Mouse (Mus musculus): ENCODE measurements around the gene Cdh4. TPM values are rescaled to one million over a fixed set of nuclear protein-coding genes. Genes with fewer than 3 reads are reported as not detected.

The Cdh4 gene
- polyA plus RNA-seq, 1 experiment from 2014 or later: 50.0 TPM

DNA sequence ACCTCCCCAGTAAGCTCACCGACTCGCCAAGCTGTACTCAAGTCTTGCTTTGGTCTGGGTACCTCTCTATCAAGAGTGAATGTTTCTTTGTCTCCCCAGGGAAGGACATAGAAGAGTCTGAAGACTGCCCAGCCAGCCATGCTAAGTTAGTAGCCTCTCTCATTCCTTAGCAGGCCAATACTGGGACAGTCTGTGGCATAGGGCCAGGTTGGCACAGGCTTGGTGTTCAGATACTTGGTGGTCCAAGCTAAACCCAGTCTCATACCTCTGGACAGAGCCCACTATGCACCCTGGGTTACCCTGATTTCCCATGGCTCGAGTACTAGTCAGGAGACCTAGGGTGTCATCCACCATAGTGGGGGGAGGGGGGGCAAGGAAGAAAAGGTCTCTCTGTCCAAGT lies 1.1 kb upstream of the Cdh4 start:
- Histone ChIP-seq H3K4me2 (no peak overlapping the region), H3K27me3 (peaks cover 10% of the 10 kb centered on the region; the same call in 1 of the 2 replicates), H3K9ac (no peak overlapping the region), H3K4me3 (no peak overlapping the region), H3K4me1 (replicated peaks) (peaks cover 41% of the 10 kb centered on the region), H3K9me3 (no peaks in the 10 kb centered on the region), H3K36me3 (no peaks in the 10 kb centered on the region), H3K27ac (replicated peaks) (no peak overlapping the region)
- WGBS: 60% methylated on average over 3 of the region's 3 CpGs
- ATAC-seq (ENCODE audit: low FRiP score, low read depth): no peak; the same call in 1 of the 2 replicates

DNA sequence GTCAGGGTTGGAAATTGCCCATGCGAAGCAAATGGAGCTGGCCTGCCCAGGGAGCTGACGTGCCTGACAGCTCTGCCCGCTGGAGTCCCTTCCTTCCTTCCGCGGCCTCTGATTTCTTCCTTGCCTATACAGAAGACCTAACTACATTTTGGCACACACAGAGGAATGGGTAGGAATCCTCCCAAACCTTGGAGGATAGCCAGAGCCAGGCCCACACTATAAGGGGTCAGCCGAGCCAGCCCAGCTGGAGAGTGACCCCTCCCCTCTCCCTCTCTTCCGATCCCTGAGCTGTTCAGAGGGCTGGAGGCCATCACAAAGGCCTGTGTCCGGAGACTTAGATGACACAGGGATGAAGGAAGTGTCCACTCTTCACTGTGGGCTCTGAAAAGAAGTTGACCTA lies 514 bp upstream of the Cdh4 start:
- Histone ChIP-seq H3K4me1 (replicated peaks) (peaks cover 41% of the 10 kb centered on the region), H3K9ac (no peak overlapping the region), H3K9me3 (no peaks in the 10 kb centered on the region), H3K36me3 (no peaks in the 10 kb centered on the region), H3K4me3 (peak overlapping the region; percentile 81), H3K4me2 (peak overlapping the region; percentile 94), H3K27ac (replicated peaks) (peak overlapping the region; percentile 83), H3K27me3 (peaks cover 10% of the 10 kb centered on the region; the same call in 1 of the 2 replicates)
- ATAC-seq (ENCODE audit: low FRiP score, low read depth): peak; percentile 59
- 4% methylated on average over 8 of the region's 8 CpGs for WGBS

- Histone ChIP-seq H3K9me3 (no peaks in the 10 kb centered on the region), H3K27me3 (peaks cover 6% of the 10 kb centered on the region; the same call in 1 of the 2 replicates), H3K27ac (replicated peaks) (peak overlapping the region; percentile 83), H3K4me1 (replicated peaks) (peaks cover 45% of the 10 kb centered on the region), H3K9ac (peak overlapping the region; percentile 84), H3K4me2 (peak overlapping the region; percentile 94), H3K36me3 (no peaks in the 10 kb centered on the region), H3K4me3 (peak overlapping the region; percentile 81)
- WGBS: under 1% methylated on average over 84 of the region's 95 CpGs
- peak; percentile 62 for ATAC-seq (ENCODE audit: low FRiP score, low read depth)
These were observed 452 bp downstream of the Cdh4 start for GRCm38 (mm10) chr2:179442541-179443225.

- peak overlapping the region; percentile 83 for H3K27ac ChIP-seq (replicated peaks)
- H3K36me3 ChIP-seq: no peaks in the 10 kb centered on the region
- peak overlapping the region; percentile 81 for H3K4me3 ChIP-seq
- H3K4me2 ChIP-seq: peak overlapping the region; percentile 94
- H3K4me1 ChIP-seq (replicated peaks): peaks cover 45% of the 10 kb centered on the region
- no peaks in the 10 kb centered on the region for H3K9me3 ChIP-seq
- peaks cover 6% of the 10 kb centered on the region; the same call in 1 of the 2 replicates for H3K27me3 ChIP-seq
- no peak for ATAC-seq (ENCODE audit: low FRiP score, low read depth)
- peak overlapping the region; percentile 84 for H3K9ac ChIP-seq
- under 1% methylated on average over 50 of the region's 51 CpGs for WGBS
These were observed 1.1 kb downstream of the Cdh4 start for GRCm38 (mm10) chr2:179443226-179443815.

- Histone ChIP-seq H3K4me2 (peak overlapping the region; percentile 94), H3K4me1 (replicated peaks) (peaks cover 45% of the 10 kb centered on the region), H3K9ac (no peak overlapping the region), H3K27ac (replicated peaks) (peak overlapping the region; percentile 83; the same call in 1 of the 2 replicates), H3K9me3 (no peaks in the 10 kb centered on the region), H3K27me3 (peaks cover 6% of the 10 kb centered on the region; the same call in 1 of the 2 replicates), H3K4me3 (peak overlapping the region; percentile 81), H3K36me3 (no peaks in the 10 kb centered on the region)
- no peak for ATAC-seq (ENCODE audit: low FRiP score, low read depth)
- WGBS: 12% methylated on average over 8 of the region's 11 CpGs
These were observed 1.7 kb downstream of the Cdh4 start for GRCm38 (mm10) chr2:179443959-179444358.

- ATAC-seq (ENCODE audit: low FRiP score, low read depth): no peak
- whole genome bisulfite sequencing: 93% methylated on average over 4 of the region's 4 CpGs
These were observed 6.0 kb downstream of the Cdh4 start for GRCm38 (mm10) chr2:179448256-179448655.

GRCm38 (mm10) chr2:179449018-179449417 lies 6.8 kb downstream of the Cdh4 start:
- Histone ChIP-seq H3K4me1 (replicated peaks) (peaks cover 16% of the 10 kb centered on the region), H3K4me3 (no peak overlapping the region), H3K27ac (replicated peaks) (no peak overlapping the region), H3K9ac (no peak overlapping the region), H3K36me3 (no peaks in the 10 kb centered on the region), H3K27me3 (peaks cover 6% of the 10 kb centered on the region; the same call in 1 of the 2 replicates), H3K4me2 (no peak overlapping the region), H3K9me3 (no peaks in the 10 kb centered on the region)
- 100% methylated on average over 1 of the region's 1 CpGs for WGBS
- ATAC-seq (ENCODE audit: low FRiP score, low read depth): no peak

More at GRCm38 (mm10) chr2:179448256-179448655, 6.0 kb downstream of the Cdh4 start:
- Histone ChIP-seq H3K4me3 (no peak overlapping the region), H3K27me3 (peaks cover 6% of the 10 kb centered on the region; the same call in 1 of the 2 replicates), H3K4me2 (no peak overlapping the region), H3K9me3 (no peaks in the 10 kb centered on the region), H3K27ac (replicated peaks) (no peak overlapping the region), H3K4me1 (replicated peaks) (peaks cover 23% of the 10 kb centered on the region), H3K36me3 (no peaks in the 10 kb centered on the region), H3K9ac (no peak overlapping the region)

DNA sequence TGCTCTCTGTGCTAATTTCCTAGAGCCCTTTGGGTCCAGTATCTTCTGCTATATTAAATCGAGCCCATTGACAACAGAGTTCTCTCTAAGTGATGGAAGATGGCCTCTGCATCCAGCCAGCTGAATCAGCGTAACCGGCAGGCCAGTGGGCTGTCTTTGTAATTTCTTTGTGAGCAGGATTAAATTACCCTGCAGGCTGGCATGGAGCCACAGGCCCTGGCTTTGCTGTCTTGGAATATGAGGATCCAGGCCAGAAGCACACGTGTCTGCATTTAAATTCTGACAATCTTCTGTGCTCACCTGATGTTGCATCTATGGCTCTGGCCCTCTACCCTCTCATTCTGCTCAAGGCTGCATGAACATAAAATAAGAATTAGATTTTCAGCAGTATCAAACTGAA lies 17.0 kb downstream of the Cdh4 start:
- Histone ChIP-seq H3K36me3 (0 out of 2 replicates have a peak, but pooled peaks cover 8% of the 10 kb centered on the region), H3K9me3 (peaks cover 13% of the 10 kb centered on the region), H3K27me3 (no peaks in the 10 kb centered on the region), H3K4me2 (no peak overlapping the region), H3K9ac (no peak overlapping the region), H3K27ac (replicated peaks) (0 out of 2 replicates have a peak overlapping the region, but pooled peaks have one; percentile 9), H3K4me3 (no peak overlapping the region), H3K4me1 (replicated peaks) (no peaks in the 10 kb centered on the region)
- ATAC-seq (ENCODE audit: low FRiP score, low read depth): 0 out of 2 replicates have a peak, but pooled peaks have one; percentile 8
- 52% methylated on average over 4 of the region's 4 CpGs for WGBS

DNA sequence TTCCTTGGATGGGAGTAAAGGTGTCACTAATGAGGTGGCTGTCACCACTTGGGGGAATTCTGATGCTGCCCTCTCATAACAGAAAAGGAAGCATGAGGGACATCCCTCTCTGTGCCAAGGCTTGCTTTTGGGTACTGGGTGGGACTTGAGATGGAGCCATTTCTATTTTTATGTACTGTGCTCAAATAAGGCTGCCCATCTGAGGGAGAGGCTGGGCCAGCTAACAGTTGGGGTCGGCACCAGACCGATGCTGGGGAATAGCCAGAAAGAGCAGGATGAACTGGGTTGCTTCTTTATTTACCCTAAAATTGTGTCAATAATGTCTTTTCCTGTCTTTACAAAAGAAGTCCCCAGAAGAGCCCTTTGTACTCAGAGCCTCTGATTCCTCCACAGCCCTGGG lies 17.4 kb downstream of the Cdh4 start:
- Histone ChIP-seq H3K36me3 (0 out of 2 replicates have a peak, but pooled peaks cover 8% of the 10 kb centered on the region), H3K27me3 (no peaks in the 10 kb centered on the region), H3K27ac (replicated peaks) (0 out of 2 replicates have a peak overlapping the region, but pooled peaks have one; percentile 9), H3K9ac (no peak overlapping the region), H3K4me3 (no peak overlapping the region), H3K9me3 (peaks cover 13% of the 10 kb centered on the region), H3K4me2 (no peak overlapping the region), H3K4me1 (replicated peaks) (no peaks in the 10 kb centered on the region)
- 88% methylated on average over 2 of the region's 2 CpGs for WGBS
- no peak for ATAC-seq (ENCODE audit: low FRiP score, low read depth)

- ATAC-seq (ENCODE audit: low FRiP score, low read depth): no peak
- Histone ChIP-seq H3K27me3 (no peaks in the 10 kb centered on the region), H3K27ac (replicated peaks) (no peak overlapping the region), H3K4me3 (no peak overlapping the region), H3K4me2 (no peak overlapping the region), H3K9ac (no peak overlapping the region), H3K4me1 (replicated peaks) (peaks cover 10% of the 10 kb centered on the region), H3K36me3 (0 out of 2 replicates have a peak, but pooled peaks cover 8% of the 10 kb centered on the region), H3K9me3 (peaks cover 13% of the 10 kb centered on the region)
- 89% methylated on average over 4 of the region's 4 CpGs for WGBS
These were observed 21.3 kb downstream of the Cdh4 start for GRCm38 (mm10) chr2:179463514-179463913.

- H3K9me3 ChIP-seq: no peaks in the 10 kb centered on the region
- H3K27ac ChIP-seq (replicated peaks): no peak overlapping the region
- H3K9ac ChIP-seq: no peak overlapping the region
- H3K4me2 ChIP-seq: no peak overlapping the region
- peak; percentile 70 for ATAC-seq (ENCODE audit: low FRiP score, low read depth)
- 76% methylated on average over 8 of the region's 8 CpGs for WGBS
- H3K4me1 ChIP-seq (replicated peaks): peaks cover 25% of the 10 kb centered on the region
- no peaks in the 10 kb centered on the region for H3K36me3 ChIP-seq
- no peak overlapping the region for H3K4me3 ChIP-seq
- H3K27me3 ChIP-seq: no peaks in the 10 kb centered on the region
These were observed 25.7 kb downstream of the Cdh4 start for GRCm38 (mm10) chr2:179467839-179468445.

- H3K9me3 ChIP-seq: no peaks in the 10 kb centered on the region
- no peak overlapping the region for H3K4me2 ChIP-seq
- H3K9ac ChIP-seq: no peak overlapping the region
- H3K36me3 ChIP-seq: no peaks in the 10 kb centered on the region
- H3K27me3 ChIP-seq: no peaks in the 10 kb centered on the region
- no peak overlapping the region for H3K4me3 ChIP-seq
- H3K27ac ChIP-seq (replicated peaks): no peak overlapping the region
- 74% methylated on average over 6 of the region's 6 CpGs for WGBS
- no peak for ATAC-seq (ENCODE audit: low FRiP score, low read depth)
- peaks cover 26% of the 10 kb centered on the region for H3K4me1 ChIP-seq (replicated peaks)
These were observed 34.4 kb downstream of the Cdh4 start for GRCm38 (mm10) chr2:179476622-179477021.

All from hindbrain, embryonic 15.5 days (tissue).